Mouse (Mus musculus) heart, postnatal 0 days (tissue): Measurements from ENCODE around the gene Lrrc63.

Experiments used
- CTCF ChIP-seq: IDR thresholded peaks from 2 replicates; pipeline ENCODE4 v1.5.1; 2016; ENCODE audit warnings: antibody characterized with exemption, control low read depth, low read depth
- EP300 ChIP-seq: IDR thresholded peaks from 2 replicates; pipeline ENCODE4 v1.6.1; 2016; ENCODE audit warnings: antibody characterized with exemption, low read depth

DNA sequence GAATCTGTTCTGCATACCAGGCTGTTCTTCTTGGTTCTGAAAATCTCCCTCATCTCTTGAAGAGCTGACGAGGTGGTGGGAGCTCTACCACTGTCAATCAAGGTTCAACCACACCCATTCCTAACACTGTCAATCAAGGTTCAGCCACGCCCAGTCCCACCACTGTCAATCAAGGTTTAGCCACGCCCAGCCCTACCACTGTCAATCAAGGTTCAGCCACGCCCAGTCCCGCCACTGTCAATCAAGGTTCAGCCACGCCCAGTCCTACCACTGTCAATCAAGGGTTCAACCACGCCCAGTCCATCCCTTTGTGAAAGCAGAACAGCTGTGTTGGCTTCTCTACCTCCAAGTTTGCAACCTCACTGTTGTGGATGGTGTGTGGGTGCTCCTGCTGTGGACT is 66.2 kb downstream of the Lrrc63 start:
- TF ChIP-seq CTCF (no peak), EP300 (no peak)
